Mouse (Mus musculus) megakaryocyte, embryonic 14.5 days (primary cell): Measurements from ENCODE around the gene Tmem95. TPM values are rescaled to one million over a fixed set of nuclear protein-coding genes. Genes with fewer than 3 reads are reported as not detected.
"Not testable (repeated sequence)": the region's sequence is repeated elsewhere in the genome, so short reads cannot be mapped to it uniquely, and the experiment has no call there.

Experiments used
- H3K27me3 ChIP-seq: replicated peaks from 2 replicates; pipeline ENCODE3; 2012; ENCODE audit warnings: inconsistent platforms
- H3K36me3 ChIP-seq: replicated peaks from 2 replicates; pipeline ENCODE3; 2012; ENCODE audit warnings: low read length, inconsistent platforms, mixed read lengths
- H3K4me1 ChIP-seq: 2 replicates; pipeline ENCODE4 v1.6.1; 2012; ENCODE audit warnings: inconsistent platforms
- H3K4me3 ChIP-seq: replicated peaks from 2 replicates; pipeline ENCODE3; 2012; ENCODE audit warnings: moderate library complexity, mild to moderate bottlenecking, inconsistent platforms
- H3K9me3 ChIP-seq: 2 replicates; pipeline ENCODE4 v1.6.1; 2012; ENCODE audit warnings: inconsistent platforms
- FLI1 ChIP-seq: IDR thresholded peaks from 2 replicates; pipeline ENCODE4 v1.6.1; 2012; ENCODE audit warnings: low read length, inconsistent platforms, mixed read lengths
- GATA1 ChIP-seq: IDR thresholded peaks from 3 replicates; pipeline ENCODE4 v1.6.1; 2012; ENCODE audit warnings: mixed read lengths, low read length, inconsistent platforms, borderline replicate concordance
- polyA plus RNA-seq: library from polyadenylated mRNA; stranded (reverse); fragments of >175 nt; gene quantifications from 2 replicates; pipeline ENCODE4 v1.2.3, GENCODE M21; 2012; ENCODE audit warnings: low replicate concordance; ENCODE audit not compliant: insufficient read depth

The Tmem95 gene
- polyA plus RNA-seq, 1 experiment, result not detected

DNA sequence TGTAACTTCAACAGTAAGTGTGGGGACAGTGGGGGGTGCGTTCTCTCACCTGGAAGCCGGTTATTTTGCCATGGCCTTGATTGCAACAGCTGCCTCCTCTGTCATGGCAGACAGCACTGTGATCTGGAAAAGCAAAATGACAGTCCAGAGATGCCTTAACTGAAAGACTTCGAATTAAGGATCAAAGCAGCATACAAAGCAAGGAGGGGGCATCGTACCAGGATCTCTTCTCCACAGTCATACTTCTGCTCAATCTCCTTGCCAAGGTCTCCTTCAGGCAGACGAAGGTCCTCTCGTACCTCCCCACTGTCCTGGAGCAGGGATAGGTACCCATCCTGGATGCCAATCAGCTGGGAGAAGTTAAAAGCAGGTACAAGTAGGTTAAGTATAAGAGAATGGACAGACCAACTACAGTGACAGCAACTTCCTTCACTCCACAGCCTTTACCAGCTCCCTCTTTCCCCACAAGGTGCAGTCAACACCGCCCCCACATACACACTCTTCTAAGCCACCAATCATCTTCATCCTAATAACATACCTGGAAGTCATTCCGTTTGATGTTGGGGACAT is 39.6 kb upstream of the Tmem95 start:
- Histone ChIP-seq H3K9me3 (no peaks in the 10 kb centered on the region), H3K4me3 (no peak overlapping the region), H3K4me1 (peaks cover 70% of the 10 kb centered on the region), H3K36me3 (peaks cover 58% of the 10 kb centered on the region), H3K27me3 (no peaks in the 10 kb centered on the region)
- TF ChIP-seq GATA1 (no peak), FLI1 (no peak)

DNA sequence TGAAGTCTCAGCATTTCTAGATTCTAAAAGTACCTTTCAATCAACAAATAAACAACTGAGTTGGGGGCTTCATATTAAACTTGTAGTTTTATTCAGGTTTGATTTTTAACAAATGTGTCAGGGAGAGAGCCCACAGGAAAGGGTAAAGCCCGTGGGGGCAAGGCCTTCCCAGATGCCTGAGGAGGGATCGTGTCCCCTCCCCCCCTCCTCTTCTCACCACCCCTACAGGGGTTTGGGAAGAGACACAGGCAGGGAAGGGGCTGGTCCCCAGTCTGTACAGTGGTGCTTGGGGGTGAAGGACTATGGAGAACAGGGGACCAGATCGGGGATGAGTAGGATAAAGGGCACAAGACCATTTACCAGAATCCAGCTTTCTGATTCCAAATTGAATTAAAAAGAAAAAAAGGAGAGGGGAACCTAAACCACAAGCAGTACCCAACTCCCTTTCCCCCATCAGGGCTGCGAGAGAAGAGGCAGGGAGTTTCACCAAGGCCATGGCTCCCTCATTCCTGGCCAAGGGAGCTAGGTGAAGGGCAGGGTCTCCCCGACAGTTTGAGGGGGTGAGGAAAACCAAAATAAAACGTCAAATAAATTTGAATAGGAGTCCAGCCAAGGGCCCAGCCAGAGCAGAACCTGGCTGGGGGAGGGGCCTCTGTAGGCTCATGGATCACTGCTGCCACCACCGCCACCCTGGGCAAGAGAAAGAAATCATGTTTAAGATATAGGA is 39.0 kb upstream of the Tmem95 start:
- not testable (repeated sequence) for H3K27me3 ChIP-seq, H3K9me3 ChIP-seq, H3K4me3 ChIP-seq
- H3K36me3 ChIP-seq, result peaks cover 64% of the 10 kb centered on the region
- peaks cover 68% of the 10 kb centered on the region for H3K4me1 ChIP-seq

DNA sequence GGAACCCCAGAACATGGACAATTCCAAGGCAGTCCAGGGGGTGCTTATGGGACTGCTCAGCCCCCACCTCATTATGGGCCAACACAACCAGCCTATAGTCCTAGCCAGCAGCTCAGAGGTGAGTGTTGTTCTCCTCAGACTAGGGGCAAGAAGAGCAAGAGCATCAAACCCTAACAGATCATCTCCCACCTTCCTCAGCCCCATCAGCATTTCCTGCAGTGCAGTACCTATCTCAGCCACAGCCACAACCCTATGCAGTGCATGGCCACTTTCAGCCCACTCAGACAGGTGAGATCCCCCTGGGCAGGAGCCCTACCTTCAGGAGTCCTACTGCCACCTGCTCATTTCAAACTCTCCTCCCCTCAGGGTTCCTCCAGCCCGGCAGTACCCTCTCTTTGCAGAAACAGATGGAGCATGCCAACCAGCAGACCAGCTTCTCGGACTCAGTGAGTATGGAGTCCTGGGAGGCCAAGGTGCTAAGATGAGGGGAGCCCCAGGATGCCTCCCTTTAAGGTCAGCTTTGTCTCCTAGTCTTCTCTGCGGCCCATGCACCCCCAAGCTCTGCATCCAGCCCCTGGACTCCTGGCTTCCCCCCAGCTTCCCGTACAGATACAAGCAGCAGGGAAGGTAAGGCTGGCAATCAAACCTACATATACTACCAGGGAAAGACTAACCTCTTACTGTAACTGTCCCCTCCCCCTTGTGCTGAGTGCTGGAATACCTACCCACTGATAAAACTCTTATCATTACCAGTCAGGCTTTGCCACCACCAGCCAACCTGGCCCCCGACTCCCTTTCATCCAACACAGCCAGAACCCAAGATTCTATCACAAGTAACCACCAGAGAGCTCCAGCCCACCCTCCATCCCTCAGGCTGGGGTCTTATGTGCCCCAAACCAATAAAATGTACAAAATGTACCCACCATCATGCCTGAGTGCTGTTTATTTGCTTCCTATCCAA is 38.1 kb upstream of the Tmem95 start:
- Histone ChIP-seq H3K4me1 (peaks cover 68% of the 10 kb centered on the region), H3K27me3 (no peaks in the 10 kb centered on the region), H3K4me3 (peak overlapping the region; percentile 40), H3K9me3 (no peaks in the 10 kb centered on the region), H3K36me3 (peaks cover 73% of the 10 kb centered on the region)
- no peak for TF ChIP-seq GATA1
- no peak for TF ChIP-seq FLI1

DNA sequence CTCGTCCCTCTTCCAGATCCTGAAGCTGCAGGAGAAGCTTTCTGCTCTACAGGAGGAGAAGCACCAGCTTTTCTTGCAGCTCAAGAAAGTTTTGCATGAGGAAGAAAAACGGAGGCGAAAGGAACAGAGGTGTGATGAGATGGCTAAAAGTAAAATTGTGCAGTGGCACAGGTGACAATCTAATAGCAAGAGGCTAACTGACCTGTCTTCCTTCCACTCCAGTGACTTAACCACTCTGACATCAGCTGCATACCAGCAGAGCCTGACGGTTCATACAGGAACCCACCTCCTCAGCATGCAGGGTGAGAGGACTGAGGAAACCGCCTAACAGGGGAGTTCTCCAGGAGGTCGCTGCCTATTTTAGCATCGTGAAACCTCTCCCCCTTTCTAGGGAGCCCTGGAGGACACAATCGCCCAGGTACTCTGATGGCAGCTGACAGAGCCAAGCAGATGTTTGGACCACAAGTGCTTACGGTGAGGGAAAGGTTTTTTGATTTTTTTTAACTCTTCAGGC is 37.2 kb upstream of the Tmem95 start:
- Histone ChIP-seq H3K27me3 (no peaks in the 10 kb centered on the region), H3K9me3 (no peaks in the 10 kb centered on the region), H3K4me3 (peak overlapping the region; percentile 98), H3K4me1 (peaks cover 68% of the 10 kb centered on the region), H3K36me3 (peaks cover 82% of the 10 kb centered on the region)
- TF ChIP-seq GATA1 (no peak), FLI1 (no peak)

DNA sequence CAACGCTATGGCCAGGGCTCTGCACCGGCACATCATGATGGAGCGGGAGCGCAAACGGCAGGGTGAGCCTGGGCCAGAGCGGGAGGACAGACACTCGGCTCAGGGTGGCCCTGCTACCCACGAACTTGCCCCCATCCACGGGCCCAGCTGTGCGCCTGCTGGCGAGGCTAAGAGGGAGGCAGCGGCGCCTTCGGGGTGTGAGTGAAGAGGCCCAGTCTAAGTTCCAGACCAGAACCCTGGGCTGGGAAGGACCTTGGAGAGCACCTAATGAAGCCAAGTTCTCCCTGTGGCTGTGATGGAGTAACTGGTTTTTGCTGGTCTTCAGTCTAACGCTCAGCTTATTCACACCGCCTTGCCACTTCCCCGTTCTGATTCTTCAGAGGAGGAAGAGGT is 36.5 kb upstream of the Tmem95 start:
- peaks cover 87% of the 10 kb centered on the region for H3K36me3 ChIP-seq
- H3K9me3 ChIP-seq, result no peaks in the 10 kb centered on the region
- H3K4me3 ChIP-seq, result peak overlapping the region; percentile 98
- TF ChIP-seq GATA1, result no peak
- TF ChIP-seq FLI1, result no peak
- H3K27me3 ChIP-seq, result no peaks in the 10 kb centered on the region
- peaks cover 67% of the 10 kb centered on the region for H3K4me1 ChIP-seq

DNA sequence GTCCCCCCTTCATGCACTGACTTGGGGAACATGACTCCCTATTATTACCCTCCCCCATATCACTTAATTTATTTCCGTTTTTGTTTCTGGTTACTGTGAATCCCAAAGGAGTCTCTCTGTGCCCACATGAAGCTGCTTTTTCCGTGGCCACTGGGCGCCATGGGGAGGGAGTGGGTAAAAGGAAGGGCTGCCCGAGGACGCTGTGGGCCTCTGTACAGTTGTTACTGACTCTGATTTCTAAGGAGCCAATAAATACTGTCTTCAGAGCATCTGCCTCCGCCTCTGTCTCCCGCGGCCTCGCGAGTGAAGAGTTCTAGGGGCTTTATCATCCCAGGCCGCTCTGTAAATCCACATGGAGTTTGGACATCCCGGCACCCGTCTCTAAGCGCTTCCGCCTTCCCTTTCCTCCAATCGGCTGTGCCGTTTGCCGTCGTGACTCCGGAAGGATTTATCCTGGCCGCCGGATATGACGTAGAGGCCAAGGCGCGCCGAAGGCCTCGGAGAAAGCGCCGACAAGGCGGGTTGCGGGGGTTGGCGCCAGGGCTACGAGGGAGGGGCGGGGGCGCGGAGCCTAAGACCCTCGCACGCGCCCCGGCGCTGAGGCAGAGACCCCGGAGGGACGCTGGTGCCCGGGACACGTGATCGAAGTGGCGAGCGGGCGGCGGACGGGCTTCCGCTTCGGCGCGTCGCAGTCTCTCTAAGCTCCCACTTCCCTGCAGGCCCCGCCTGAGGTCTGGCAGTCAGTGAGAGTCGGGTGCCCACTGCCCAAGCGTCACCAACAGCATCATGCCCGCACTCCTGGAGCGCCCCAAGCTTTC is 35.9 kb upstream of the Tmem95 start, which contains the start of gene Gps2:
Gene Gps2 (plus strand): TSS at position 335 of the 818 bp plus-strand sequence.
- TF ChIP-seq FLI1, result peak; percentile 54; the same call in 1 of the 2 replicates
- no peak for TF ChIP-seq GATA1
- Histone ChIP-seq H3K9me3 (no peaks in the 10 kb centered on the region), H3K4me1 (peaks cover 61% of the 10 kb centered on the region), H3K4me3 (peak within 1 kb of the TSS; percentile 98), H3K27me3 (no peaks in the 10 kb centered on the region), H3K36me3 (peaks cover 87% of the 10 kb centered on the region)

DNA sequence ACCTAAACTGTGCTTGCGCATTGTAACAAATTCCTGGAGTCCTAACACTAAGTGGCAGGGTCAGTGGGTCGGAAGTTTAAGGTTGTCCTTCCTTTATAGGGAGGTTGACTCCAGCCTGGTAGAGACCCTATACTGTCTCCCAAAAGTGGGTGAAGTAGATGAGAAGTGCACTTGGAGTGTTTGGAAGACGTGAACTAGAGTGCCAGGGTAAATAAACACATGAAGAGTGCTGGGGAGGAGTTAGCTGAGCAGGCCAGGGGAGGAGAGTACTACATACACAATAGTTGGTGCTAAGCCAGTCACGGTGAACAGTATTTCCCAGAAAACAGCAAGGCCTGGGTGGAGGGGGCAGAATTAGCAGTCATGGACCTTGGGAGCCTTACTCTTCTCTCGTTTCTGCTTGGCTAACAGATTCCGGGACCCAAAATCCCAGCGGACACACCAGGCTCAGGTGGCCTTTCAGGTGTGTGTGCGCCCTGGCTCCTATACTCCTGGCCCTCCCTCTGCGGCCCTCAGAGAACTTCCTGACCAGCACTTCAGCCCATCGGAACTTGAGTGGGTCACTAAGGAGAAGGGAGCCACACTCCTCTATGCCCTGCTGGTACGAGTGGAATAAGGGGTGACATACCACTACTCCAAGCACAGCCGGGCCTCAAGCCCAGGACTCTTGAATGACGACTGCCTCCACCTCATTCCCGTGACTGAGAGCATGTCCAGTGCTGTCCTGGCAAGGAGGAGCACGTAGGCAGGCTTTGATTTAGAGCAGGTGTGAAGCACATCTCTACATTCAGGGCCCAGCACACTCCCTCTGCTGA is 35.1 kb upstream of the Tmem95 start:
- peaks cover 87% of the 10 kb centered on the region for H3K36me3 ChIP-seq
- H3K27me3 ChIP-seq, result no peaks in the 10 kb centered on the region
- TF ChIP-seq FLI1 (no peak), GATA1 (no peak)
- peak overlapping the region; percentile 98 for H3K4me3 ChIP-seq
- peaks cover 53% of the 10 kb centered on the region for H3K4me1 ChIP-seq
- H3K9me3 ChIP-seq, result no peaks in the 10 kb centered on the region

DNA sequence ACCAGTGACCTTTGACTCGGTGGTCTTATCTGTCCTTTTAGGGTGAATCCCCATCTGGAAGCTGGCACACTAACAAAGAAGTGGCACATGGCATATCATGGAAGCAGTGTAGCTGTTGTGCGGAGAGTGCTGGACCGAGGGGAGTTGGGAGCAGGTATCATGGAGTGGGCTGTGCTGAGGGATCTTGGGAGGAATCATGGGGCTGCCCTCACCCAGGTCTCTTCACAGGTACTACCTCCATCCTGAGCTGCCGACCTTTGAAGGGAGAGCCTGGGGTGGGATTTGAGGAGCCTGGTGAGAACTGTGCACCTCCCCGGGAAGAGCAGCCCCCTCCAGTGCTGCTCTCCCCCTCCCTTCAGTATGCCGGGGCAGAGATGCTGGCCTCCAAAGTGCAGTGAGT is 33.9 kb upstream of the Tmem95 start:
- H3K36me3 ChIP-seq, result peaks cover 88% of the 10 kb centered on the region
- peaks cover 40% of the 10 kb centered on the region for H3K4me1 ChIP-seq

More for the DNA sequence above, 33.9 kb upstream of the Tmem95 start:
- H3K9me3 ChIP-seq, result no peaks in the 10 kb centered on the region
- no peak for TF ChIP-seq FLI1
- no peak for TF ChIP-seq GATA1
- no peaks in the 10 kb centered on the region for H3K27me3 ChIP-seq
- peak overlapping the region; percentile 31 for H3K4me3 ChIP-seq
